Mouse (Mus musculus): ENCODE data around the gene Gmpr.

GRCm38 (mm10) chr13:45469481-45470301 lies 37.6 kb upstream of the Gmpr start:
- TF ChIP-seq POLR2A (IDR thresholded peaks at IDR 0.05; ENCODE audit: borderline replicate concordance, control insufficient read depth, low read depth, low read length) (peak; percentile 22; the same call in 1 of the 2 replicates), CTCF (IDR thresholded peaks at IDR 0.05; ENCODE audit: control insufficient read depth, insufficient read depth, low read length) (no peak)
